Mouse (Mus musculus): ENCODE data around the gene Mcat.

GRCm38 (mm10) chr15:83572132-83572531 is 8.5 kb upstream of the Mcat start:
- TF ChIP-seq CTCF (IDR thresholded peaks at IDR 0.05; ENCODE audit: low read depth): no peak
- no peak for TF ChIP-seq EP300 (optimal IDR thresholded peaks at IDR 0.05)

Measured in stomach, postnatal 0 days (tissue).